Mouse (Mus musculus) lung, postnatal 25 days (tissue): Measurements from ENCODE around the gene Sstr2.

Source experiments
- DNase-seq: peaks from one replicate; pipeline ENCODE4 v3.0.0; 2022; ENCODE audit warnings: low spot score

Sstr2 gene

GRCm38 (mm10) chr11:113618672-113619419, at the start of gene Sstr2:
Gene Sstr2, plus strand, starts transcription at chr11:113619342.
- peak; percentile 73 for DNase-seq

GRCm38 (mm10) chr11:113571616-113572015, 47.5 kb upstream of the Sstr2 start:
- DNase-seq: no peak

GRCm38 (mm10) chr11:113572641-113573040, 46.5 kb upstream of the Sstr2 start:
- DNase-seq: peak; percentile 14

- no peak for DNase-seq
Measured at GRCm38 (mm10) chr11:113577221-113577620, 41.9 kb upstream of the Sstr2 start.

GRCm38 (mm10) chr11:113583879-113584661, 35.1 kb upstream of the Sstr2 start:
- peak; percentile 26 for DNase-seq

GRCm38 (mm10) chr11:113586423-113586822, 32.7 kb upstream of the Sstr2 start:
- DNase-seq: no peak

- no peak for DNase-seq
Measured at GRCm38 (mm10) chr11:113588936-113589335, 30.2 kb upstream of the Sstr2 start.

GRCm38 (mm10) chr11:113595144-113595543, 24.0 kb upstream of the Sstr2 start:
- no peak for DNase-seq

GRCm38 (mm10) chr11:113597632-113598031, 21.5 kb upstream of the Sstr2 start:
- DNase-seq: no peak

GRCm38 (mm10) chr11:113600526-113601245, 18.5 kb upstream of the Sstr2 start:
- no peak for DNase-seq

GRCm38 (mm10) chr11:113601616-113602343, 17.4 kb upstream of the Sstr2 start:
- DNase-seq: no peak

GRCm38 (mm10) chr11:113607556-113607955, 11.6 kb upstream of the Sstr2 start:
- DNase-seq: no peak

GRCm38 (mm10) chr11:113609581-113609980, 9.6 kb upstream of the Sstr2 start:
- peak; percentile 28 for DNase-seq

- no peak for DNase-seq
Measured at GRCm38 (mm10) chr11:113610266-113610665, 8.9 kb upstream of the Sstr2 start.

GRCm38 (mm10) chr11:113611112-113611646, 8.0 kb upstream of the Sstr2 start:
- DNase-seq: no peak

GRCm38 (mm10) chr11:113611664-113612611, 7.2 kb upstream of the Sstr2 start:
- peak; percentile 53 for DNase-seq

GRCm38 (mm10) chr11:113614476-113614875, 4.7 kb upstream of the Sstr2 start:
- DNase-seq: no peak

- peak; percentile 74 for DNase-seq
Measured at GRCm38 (mm10) chr11:113617132-113617911, 1.8 kb upstream of the Sstr2 start.

- DNase-seq: no peak
Measured at GRCm38 (mm10) chr11:113618303-113618671, 855 bp upstream of the Sstr2 start.
